Mouse (Mus musculus) kidney, embryonic 15.5 days (tissue): Measurements from ENCODE around the gene Lmna. TPM values are rescaled to one million over a fixed set of nuclear protein-coding genes. Genes with fewer than 3 reads are reported as not detected.

Source experiments
- ATAC-seq: fragments of 200-750 bp; cut with Nextera tagmentation; replicated peaks from 2 replicates; pipeline ENCODE4 v1.8.0; 2017; ENCODE audit warnings: moderate TSS enrichment; ENCODE audit not compliant: low FRiP score
- H3K27ac ChIP-seq: fragments of 300-500 bp; sonication (generic); 2 replicates; pipeline ENCODE4 v1.5.1; 2015; ENCODE audit warnings: mild to moderate bottlenecking, inconsistent platforms
- H3K27me3 ChIP-seq: fragments of 300-500 bp; sonication (generic); 2 replicates; pipeline ENCODE4 v1.6.1; 2015; ENCODE audit warnings: inconsistent platforms
- H3K36me3 ChIP-seq: fragments of 300-500 bp; sonication (generic); 2 replicates; pipeline ENCODE4 v1.6.1; 2015; ENCODE audit warnings: inconsistent platforms
- H3K4me1 ChIP-seq: fragments of 300-500 bp; sonication (generic); 2 replicates; pipeline ENCODE4 v1.6.1; 2015; ENCODE audit warnings: inconsistent platforms
- H3K4me2 ChIP-seq: fragments of 300-500 bp; sonication (generic); 2 replicates; pipeline ENCODE4 v1.6.1; 2015; ENCODE audit warnings: moderate library complexity, mild to moderate bottlenecking, inconsistent platforms
- H3K4me3 ChIP-seq: fragments of 300-500 bp; sonication (generic); replicated peaks from 2 replicates; pipeline ENCODE4 v1.5.1; 2015; ENCODE audit warnings: mild to moderate bottlenecking, inconsistent platforms
- H3K9ac ChIP-seq: fragments of 300-500 bp; sonication (generic); 2 replicates; pipeline ENCODE4 v1.6.1; 2015; ENCODE audit warnings: mild to moderate bottlenecking, inconsistent platforms
- H3K9me3 ChIP-seq: fragments of 300-500 bp; sonication (generic); replicated peaks from 2 replicates; pipeline ENCODE4 v1.6.1; 2016; ENCODE audit warnings: inconsistent platforms
- WGBS: fragments of 180-500 bp; shearing (Covaris S2); methylation state at CpG from one replicate; pipeline ENCODE4 v1.1.7; 2015; ENCODE audit warnings: mixed read lengths; 5-methylcytosine and 5-hydroxymethylcytosine counted together
- polyA plus RNA-seq: library from polyadenylated mRNA; unstranded; fragments of >200 nt; fragmentation: Nextera tagmentation; extraction: Ambion mirVana; gene quantifications from 2 replicates; pipeline ENCODE4 v1.2.1, GENCODE M21; 2015

The Lmna gene
- polyA plus RNA-seq, 1 experiment from 2014 or later, result 92.0 TPM

DNA sequence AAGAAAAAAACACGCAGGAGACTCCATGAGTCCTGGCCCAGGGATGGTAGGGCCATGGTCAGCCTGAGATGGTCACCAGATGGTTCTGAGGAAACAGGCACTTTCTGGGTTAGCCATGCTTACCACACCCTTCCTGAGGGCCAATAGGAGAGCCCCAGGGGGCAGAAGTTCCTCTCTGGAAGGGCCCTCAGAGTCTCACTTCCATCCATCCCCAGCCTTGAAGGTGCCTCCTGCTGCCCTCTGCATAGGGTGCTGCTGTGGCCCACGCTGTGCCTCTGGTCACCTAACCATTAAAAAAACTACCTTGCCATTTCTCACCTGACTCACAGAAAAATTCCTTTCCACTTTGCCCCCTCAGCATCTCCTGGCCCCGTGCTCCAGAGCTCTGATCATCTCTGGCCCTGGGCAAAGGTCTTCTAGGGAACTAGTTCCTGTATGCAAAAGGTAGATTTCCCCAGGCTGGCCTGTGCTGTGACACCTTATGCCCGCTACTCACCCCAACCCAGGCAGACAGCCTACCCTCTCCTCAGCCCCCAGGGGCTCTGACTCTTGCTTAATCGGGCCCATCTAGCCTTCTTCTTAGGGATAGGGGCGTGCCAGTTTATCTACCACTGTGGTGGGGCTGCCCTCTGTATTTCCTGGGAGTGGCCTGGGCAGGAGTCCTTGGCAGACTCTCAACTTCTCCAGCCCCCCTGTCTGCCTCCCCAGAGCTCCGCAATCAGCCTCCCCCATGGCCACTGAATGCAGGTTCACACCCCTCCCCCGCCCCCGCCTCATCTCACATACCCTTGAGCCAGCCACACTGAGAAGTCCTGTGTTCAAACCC is 54.8 kb downstream of the Lmna start:
- peaks cover 55% of the 10 kb centered on the region for H3K4me1 ChIP-seq
- H3K4me2 ChIP-seq, result peak overlapping the region; percentile 39
- H3K9ac ChIP-seq, result peak overlapping the region; percentile 21; the same call in 1 of the 2 replicates
- no peak overlapping the region for H3K4me3 ChIP-seq
- H3K27ac ChIP-seq, result peak overlapping the region; percentile 87
- WGBS, result 46% methylated on average over 9 of the region's 9 CpGs
- peaks cover 17% of the 10 kb centered on the region for H3K27me3 ChIP-seq
- no peaks in the 10 kb centered on the region for H3K36me3 ChIP-seq
- ATAC-seq, result peak; percentile 46
- no peaks in the 10 kb centered on the region for H3K9me3 ChIP-seq

- Histone ChIP-seq H3K9ac (no peak overlapping the region), H3K27me3 (peaks cover 7% of the 10 kb centered on the region), H3K4me2 (no peak overlapping the region), H3K4me1 (peaks cover 61% of the 10 kb centered on the region), H3K36me3 (no peaks in the 10 kb centered on the region), H3K27ac (no peak overlapping the region), H3K9me3 (no peaks in the 10 kb centered on the region), H3K4me3 (no peak overlapping the region)
- 71% methylated on average over 8 of the region's 8 CpGs for WGBS
- no peak for ATAC-seq
These were observed 55.8 kb downstream of the Lmna start for GRCm38 (mm10) chr3:88453986-88454385.

- 54% methylated on average over 8 of the region's 8 CpGs for WGBS
- Histone ChIP-seq H3K9ac (no peak overlapping the region), H3K27ac (no peak overlapping the region), H3K4me1 (peaks cover 55% of the 10 kb centered on the region), H3K36me3 (no peaks in the 10 kb centered on the region), H3K4me3 (no peak overlapping the region), H3K9me3 (no peaks in the 10 kb centered on the region), H3K4me2 (no peak overlapping the region), H3K27me3 (peaks cover 3% of the 10 kb centered on the region; the same call in 1 of the 2 replicates)
- no peak for ATAC-seq
These were observed 56.4 kb downstream of the Lmna start for GRCm38 (mm10) chr3:88453369-88453768.

GRCm38 (mm10) chr3:88452716-88453115 is 57.0 kb downstream of the Lmna start:
- 74% methylated on average over 6 of the region's 6 CpGs for WGBS
- Histone ChIP-seq H3K36me3 (no peaks in the 10 kb centered on the region), H3K4me1 (peaks cover 55% of the 10 kb centered on the region), H3K27me3 (peaks cover 4% of the 10 kb centered on the region; the same call in 1 of the 2 replicates), H3K27ac (no peak overlapping the region), H3K9me3 (no peaks in the 10 kb centered on the region), H3K4me3 (no peak overlapping the region), H3K9ac (no peak overlapping the region), H3K4me2 (no peak overlapping the region)
- no peak for ATAC-seq

DNA sequence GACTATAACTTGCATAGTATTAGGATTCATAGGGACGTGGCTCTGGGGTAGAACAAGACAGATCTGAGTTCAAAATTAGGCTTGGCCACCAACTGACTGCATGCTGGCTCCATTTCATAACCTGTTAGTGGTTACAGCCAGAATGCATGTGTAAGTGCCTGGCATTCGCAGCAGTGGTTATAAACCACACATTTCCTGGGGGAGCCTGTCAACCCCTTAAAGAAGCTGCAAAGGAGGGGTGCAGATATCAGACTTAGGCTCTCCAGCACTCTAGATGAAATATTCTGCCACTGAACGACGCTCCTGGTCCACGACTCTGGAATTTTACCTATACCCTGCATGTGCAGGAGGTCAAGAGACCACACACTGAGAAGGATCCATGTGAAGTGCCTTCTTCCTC is 57.5 kb downstream of the Lmna start:
- 65% methylated on average over 5 of the region's 5 CpGs for WGBS
- no peak for ATAC-seq
- H3K27me3 ChIP-seq, result peaks cover 4% of the 10 kb centered on the region; the same call in 1 of the 2 replicates
- H3K9me3 ChIP-seq, result no peaks in the 10 kb centered on the region
- H3K4me3 ChIP-seq, result no peak overlapping the region
- peaks cover 53% of the 10 kb centered on the region for H3K4me1 ChIP-seq
- no peaks in the 10 kb centered on the region for H3K36me3 ChIP-seq
- H3K9ac ChIP-seq, result no peak overlapping the region
- H3K4me2 ChIP-seq, result no peak overlapping the region
- no peak overlapping the region for H3K27ac ChIP-seq

DNA sequence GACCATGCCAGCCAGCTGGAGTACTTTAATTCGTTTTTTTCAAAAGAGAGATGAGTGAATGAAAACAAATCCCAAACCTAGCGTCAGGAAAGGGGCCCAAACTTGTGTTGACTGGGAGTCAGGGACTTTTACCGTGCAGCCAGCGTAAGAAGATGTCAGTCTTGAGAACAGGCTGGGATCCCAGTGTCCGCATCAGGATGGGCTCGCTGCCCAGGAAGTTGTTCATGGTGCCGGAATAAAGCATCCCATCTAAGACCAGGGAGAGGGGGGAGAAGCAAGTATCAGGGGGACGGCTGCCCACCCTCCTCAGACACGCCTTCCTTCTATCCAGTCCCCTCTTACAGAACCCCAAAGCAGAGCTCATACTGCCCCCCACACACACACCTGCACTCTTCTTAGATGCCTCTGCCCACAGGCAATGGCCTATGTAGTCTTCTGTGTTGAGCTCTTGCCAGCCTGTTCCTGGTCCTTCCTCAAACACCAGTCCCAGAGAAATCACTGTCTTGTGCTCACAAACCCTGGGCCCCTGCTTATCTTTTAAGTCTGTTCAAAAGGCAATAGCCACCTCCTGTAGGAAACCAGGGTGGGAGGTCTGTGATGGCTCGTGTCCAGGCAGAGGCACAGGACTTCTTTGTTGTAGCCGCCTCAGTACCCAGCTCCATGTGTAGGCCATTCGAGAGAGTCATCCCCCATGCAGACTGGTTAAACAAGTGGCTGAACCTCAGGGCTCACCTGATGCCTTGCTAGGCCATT is 59.2 kb downstream of the Lmna start:
- H3K4me1 ChIP-seq, result peaks cover 36% of the 10 kb centered on the region
- no peak overlapping the region for H3K4me3 ChIP-seq
- no peak overlapping the region for H3K27ac ChIP-seq
- H3K9ac ChIP-seq, result no peak overlapping the region
- H3K4me2 ChIP-seq, result no peak overlapping the region
- no peak for ATAC-seq
- H3K27me3 ChIP-seq, result peaks cover 4% of the 10 kb centered on the region; the same call in 1 of the 2 replicates
- 77% methylated on average over 12 of the region's 12 CpGs for WGBS
- H3K36me3 ChIP-seq, result no peaks in the 10 kb centered on the region
- no peaks in the 10 kb centered on the region for H3K9me3 ChIP-seq

DNA sequence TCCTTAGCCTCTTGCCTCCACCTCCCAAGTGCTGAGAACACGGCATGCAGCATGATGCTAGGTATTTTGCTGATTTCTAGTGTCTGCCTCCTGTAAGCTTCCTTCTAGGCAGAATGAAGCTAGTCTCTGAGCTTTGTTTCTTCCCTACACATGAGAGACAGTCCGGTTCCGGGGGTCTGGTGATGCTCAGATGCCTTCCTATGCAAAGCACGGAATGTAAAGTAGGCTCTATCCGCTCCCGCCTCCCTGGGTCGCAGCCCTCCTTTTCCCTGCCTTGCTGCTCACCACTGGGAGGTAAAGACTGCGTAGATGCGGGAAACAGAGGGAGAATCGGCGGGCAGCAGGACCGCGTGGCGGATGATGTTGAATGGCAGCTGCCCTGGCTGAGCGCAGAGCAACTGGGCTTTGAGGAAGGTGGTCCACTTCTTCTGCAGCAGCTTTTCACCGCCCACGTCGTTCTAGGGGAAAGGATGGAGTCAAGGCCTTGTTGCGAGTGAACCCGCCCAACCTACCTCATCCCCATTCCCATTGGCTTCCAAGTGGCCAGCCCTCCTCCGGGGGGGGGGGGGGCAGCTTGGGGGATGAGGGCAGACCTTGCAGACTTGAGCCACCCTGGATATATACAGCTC is 60.2 kb downstream of the Lmna start:
- H3K9me3 ChIP-seq, result no peaks in the 10 kb centered on the region
- H3K4me3 ChIP-seq, result peak overlapping the region; percentile 38
- H3K4me1 ChIP-seq, result peaks cover 26% of the 10 kb centered on the region
- WGBS, result 6% methylated on average over 20 of the region's 21 CpGs
- ATAC-seq, result peak; percentile 53
- peak overlapping the region; percentile 66 for H3K4me2 ChIP-seq
- H3K36me3 ChIP-seq, result no peaks in the 10 kb centered on the region
- peaks cover 4% of the 10 kb centered on the region; the same call in 1 of the 2 replicates for H3K27me3 ChIP-seq
- H3K27ac ChIP-seq, result peak overlapping the region; percentile 41
- H3K9ac ChIP-seq, result peak overlapping the region; percentile 37

GRCm38 (mm10) chr3:88448443-88448842 is 61.3 kb downstream of the Lmna start:
- Histone ChIP-seq H3K4me3 (no peak overlapping the region), H3K27me3 (peaks cover 4% of the 10 kb centered on the region; the same call in 1 of the 2 replicates), H3K9me3 (no peaks in the 10 kb centered on the region), H3K4me2 (no peak overlapping the region), H3K4me1 (peaks cover 21% of the 10 kb centered on the region), H3K9ac (no peak overlapping the region), H3K27ac (no peak overlapping the region), H3K36me3 (no peaks in the 10 kb centered on the region)
- 87% methylated on average over 8 of the region's 8 CpGs for WGBS
- ATAC-seq, result no peak

GRCm38 (mm10) chr3:88447676-88448183 is 62.0 kb downstream of the Lmna start:
- H3K4me3 ChIP-seq, result no peak overlapping the region
- no peaks in the 10 kb centered on the region for H3K36me3 ChIP-seq
- 0 out of 2 replicates have a peak, but pooled peaks cover 4% of the 10 kb centered on the region for H3K27me3 ChIP-seq
- H3K27ac ChIP-seq, result no peak overlapping the region
- no peak overlapping the region for H3K4me2 ChIP-seq
- H3K9me3 ChIP-seq, result no peaks in the 10 kb centered on the region
- no peak for ATAC-seq
- no peak overlapping the region for H3K9ac ChIP-seq
- peaks cover 18% of the 10 kb centered on the region for H3K4me1 ChIP-seq
- WGBS, result 59% methylated on average over 8 of the region's 8 CpGs

- no peak for ATAC-seq
- no peak overlapping the region for H3K4me3 ChIP-seq
- H3K4me2 ChIP-seq, result no peak overlapping the region
- 65% methylated on average over 8 of the region's 8 CpGs for WGBS
- no peak overlapping the region for H3K27ac ChIP-seq
- peaks cover 18% of the 10 kb centered on the region for H3K4me1 ChIP-seq
- no peaks in the 10 kb centered on the region for H3K9me3 ChIP-seq
- H3K27me3 ChIP-seq, result peaks cover 6% of the 10 kb centered on the region; the same call in 1 of the 2 replicates
- no peak overlapping the region for H3K9ac ChIP-seq
- no peaks in the 10 kb centered on the region for H3K36me3 ChIP-seq
These were observed 63.2 kb downstream of the Lmna start for GRCm38 (mm10) chr3:88446471-88447123.

DNA sequence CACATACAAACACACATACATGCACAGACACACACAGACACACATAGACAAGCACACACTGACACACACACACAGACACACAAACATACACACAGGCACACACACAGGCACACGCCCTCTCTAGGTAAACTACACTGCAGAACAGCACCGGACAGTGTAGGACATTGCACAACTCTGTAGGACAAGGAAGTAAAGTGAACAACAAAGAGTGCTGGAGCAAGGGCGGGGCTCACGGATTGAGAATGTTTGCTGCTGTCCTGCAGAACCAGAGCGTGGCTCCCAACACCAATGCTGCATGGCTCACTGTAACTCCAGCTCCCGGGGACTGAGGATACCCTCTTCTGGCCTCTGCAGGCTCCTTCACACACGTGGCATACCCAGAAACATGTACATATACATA is 66.9 kb downstream of the Lmna start:
- Histone ChIP-seq H3K9ac (no peak overlapping the region), H3K27me3 (peaks cover 3% of the 10 kb centered on the region; the same call in 1 of the 2 replicates), H3K4me3 (no peak overlapping the region), H3K4me1 (peaks cover 28% of the 10 kb centered on the region), H3K36me3 (no peaks in the 10 kb centered on the region), H3K4me2 (no peak overlapping the region), H3K9me3 (no peaks in the 10 kb centered on the region), H3K27ac (no peak overlapping the region)
- 73% methylated on average over 7 of the region's 7 CpGs for WGBS
- ATAC-seq, result no peak
